Mouse (Mus musculus) small intestine, adult 2 months (tissue): ENCODE data around the gene Snrpa.

Experiments used
- CTCF ChIP-seq: fragments of 200-500 bp; IDR thresholded peaks from 2 replicates; pipeline ENCODE4 v1.5.1; 2012; ENCODE audit warnings: low read depth, mild to moderate bottlenecking, control low read depth, inconsistent platforms, low read length, moderate library complexity, mixed read lengths; ENCODE audit not compliant: insufficient replicate concordance, insufficient read length; ENCODE audit errors: extremely low read depth
- POLR2A ChIP-seq: fragments of 200-500 bp; IDR thresholded peaks from 2 replicates; pipeline ENCODE4 v1.6.1; 2012; ENCODE audit warnings: low read depth, mild to moderate bottlenecking, control low read depth, inconsistent platforms, low read length, moderate library complexity

DNA sequence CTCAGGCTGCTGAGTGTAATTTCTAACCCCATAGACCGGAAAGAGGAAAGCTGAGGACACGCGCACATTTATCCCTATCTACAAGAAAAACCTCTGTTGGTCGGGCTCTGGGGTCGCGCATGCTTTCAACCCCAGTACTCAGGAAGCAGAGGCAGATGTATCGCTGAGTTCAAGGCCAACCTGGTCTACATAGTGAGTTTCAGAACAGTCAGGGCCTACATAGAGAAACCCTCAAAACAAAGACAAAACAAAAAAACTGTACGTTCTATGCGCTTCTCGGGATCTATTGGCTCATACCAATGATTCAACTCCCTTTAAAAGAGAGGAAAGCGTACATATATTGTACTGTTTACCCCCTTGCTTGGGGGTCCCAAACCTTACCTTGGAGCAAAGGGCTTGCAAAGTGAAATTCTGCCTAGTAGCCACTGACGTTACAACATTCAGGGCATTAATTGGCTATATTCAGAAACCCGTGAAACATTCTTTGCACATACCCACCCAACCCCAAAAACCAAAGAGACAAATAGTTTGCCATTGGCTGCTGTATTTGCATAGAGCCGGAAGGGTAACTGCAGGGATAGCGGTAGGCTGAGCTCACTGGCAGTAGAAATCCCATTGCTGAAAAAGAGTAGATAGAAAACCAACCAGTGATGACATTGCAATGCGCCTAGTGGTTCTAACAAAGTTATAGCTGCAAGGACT lies 16.7 kb downstream of the Snrpa start:
- TF ChIP-seq POLR2A (no peak), CTCF (no peak)
